Mouse (Mus musculus): ENCODE results near the gene Gm20661. TPM values are rescaled to one million over a fixed set of nuclear protein-coding genes. Genes with fewer than 3 reads are reported as not detected.

Gm20661 gene
- polyA plus RNA-seq, 1 experiment from 2014 or later = 4.0 TPM

GRCm38 (mm10) chr9:107984052-107984753 is 1.3 kb downstream of the Gm20661 start:
- Histone ChIP-seq H3K27ac (replicated peaks; ENCODE audit: low read depth, low read length) (peak overlapping the region; percentile 100), H3K4me1 (ENCODE audit: control insufficient read depth, insufficient read depth, low read length) (peaks cover 13% of the 10 kb centered on the region), H3K4me3 (ENCODE audit: low read depth, low read length) (peak overlapping the region; percentile 73), H3K36me3 (replicated peaks; ENCODE audit: control insufficient read depth, insufficient read depth, low read depth, low read length) (no peaks in the 10 kb centered on the region), H3K4me2 (ENCODE audit: low read depth, low read length) (peak overlapping the region; percentile 76), H3K9ac (replicated peaks; ENCODE audit: low read length) (peak overlapping the region; percentile 83), H3K27me3 (ENCODE audit: control insufficient read depth, insufficient read depth, low read length) (no peaks in the 10 kb centered on the region), H3K9me3 (replicated peaks; ENCODE audit: control insufficient read depth, low read length) (no peaks in the 10 kb centered on the region)
- DNase-seq (ENCODE audit: low spot score) = peak; percentile 21
- 39% methylated on average over 19 of the region's 19 CpGs for WGBS
- ATAC-seq (replicated peaks; ENCODE audit: insufficient number of reproducible peaks, low FRiP score, low TSS enrichment, low read depth) = no peak

- ATAC-seq (replicated peaks; ENCODE audit: insufficient number of reproducible peaks, low FRiP score, low TSS enrichment, low read depth) (no peak), DNase-seq (ENCODE audit: low spot score) (no peak)
- H3K36me3 ChIP-seq (replicated peaks; ENCODE audit: control insufficient read depth, insufficient read depth, low read depth, low read length) = no peaks in the 10 kb centered on the region
Observed at GRCm38 (mm10) chr9:107984754-107985055, 1.8 kb downstream of the Gm20661 start.

DNA sequence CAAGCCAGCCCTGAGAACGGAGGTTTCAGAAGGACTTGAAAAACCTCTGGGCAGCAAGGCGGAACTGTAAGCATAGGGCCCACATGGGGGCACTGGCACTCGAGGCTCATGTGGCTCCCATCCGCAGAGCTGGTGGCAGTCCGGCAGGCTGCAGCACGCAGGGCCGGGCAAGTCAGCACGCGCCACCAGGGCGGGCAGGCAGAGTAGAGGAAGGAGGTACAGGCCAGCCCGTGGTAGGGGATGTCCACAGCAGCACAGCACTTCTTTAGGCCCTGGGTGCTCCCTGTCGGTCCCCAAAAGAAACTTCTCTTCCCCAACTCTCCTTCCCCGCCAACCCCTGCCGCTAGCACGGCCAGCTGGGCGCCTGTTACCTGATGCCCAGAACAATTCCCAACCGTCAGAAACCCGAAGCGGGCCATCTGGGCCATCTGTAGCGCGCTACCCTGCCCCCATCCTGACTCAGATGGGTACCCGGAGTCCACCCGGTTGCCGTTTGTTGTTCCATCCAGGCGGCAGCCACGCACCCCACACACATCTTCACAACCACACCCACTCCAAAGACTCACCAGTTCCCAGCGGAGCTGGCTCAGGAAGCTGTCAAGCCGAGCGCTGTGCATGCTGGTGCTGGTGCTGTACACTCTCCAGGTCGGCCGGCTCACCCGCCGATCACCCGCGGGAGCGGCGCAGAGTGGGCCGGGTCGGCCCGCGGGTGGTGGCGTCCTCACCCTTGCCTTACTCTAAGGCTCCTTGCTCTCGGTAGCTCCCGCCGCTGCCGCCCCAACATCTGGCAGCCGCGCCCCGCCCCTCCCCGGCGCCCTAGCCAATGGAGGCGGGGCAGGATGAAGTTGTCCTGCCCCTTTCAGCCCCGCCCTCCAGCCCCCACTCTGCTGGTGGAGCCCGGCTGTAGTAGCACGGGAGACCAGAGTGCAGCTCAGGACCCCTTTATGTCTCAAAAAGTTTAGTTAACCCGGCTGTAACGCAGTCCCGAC is 2.6 kb downstream of the Gm20661 start, which contains the start of gene Inka1:
Gene Inka1, minus strand, starts transcription at position 749 of the 989 bp plus-strand sequence.
- Histone ChIP-seq H3K4me1 (ENCODE audit: control insufficient read depth, insufficient read depth, low read length) (peaks cover 13% of the 10 kb centered on the region), H3K36me3 (replicated peaks; ENCODE audit: control insufficient read depth, insufficient read depth, low read depth, low read length) (no peaks in the 10 kb centered on the region), H3K27ac (replicated peaks; ENCODE audit: low read depth, low read length) (peak within 1 kb of the TSS; percentile 100), H3K9me3 (replicated peaks; ENCODE audit: control insufficient read depth, low read length) (no peaks in the 10 kb centered on the region), H3K4me3 (ENCODE audit: low read depth, low read length) (peak within 1 kb of the TSS; percentile 73), H3K27me3 (ENCODE audit: control insufficient read depth, insufficient read depth, low read length) (no peaks in the 10 kb centered on the region), H3K9ac (replicated peaks; ENCODE audit: low read length) (peak within 1 kb of the TSS; percentile 83), H3K4me2 (ENCODE audit: low read depth, low read length) (peak within 1 kb of the TSS; percentile 76)
- ATAC-seq (replicated peaks; ENCODE audit: insufficient number of reproducible peaks, low FRiP score, low TSS enrichment, low read depth) (peak; percentile 50), DNase-seq (ENCODE audit: low spot score) (peak; percentile 97)
- under 1% methylated on average over 57 of the region's 58 CpGs for WGBS

More at GRCm38 (mm10) chr9:107984754-107985055, 1.8 kb downstream of the Gm20661 start:
- Histone ChIP-seq H3K4me3 (ENCODE audit: low read depth, low read length) (peak overlapping the region; percentile 73), H3K27ac (replicated peaks; ENCODE audit: low read depth, low read length) (peak overlapping the region; percentile 100), H3K9me3 (replicated peaks; ENCODE audit: control insufficient read depth, low read length) (no peaks in the 10 kb centered on the region), H3K4me1 (ENCODE audit: control insufficient read depth, insufficient read depth, low read length) (peaks cover 13% of the 10 kb centered on the region), H3K4me2 (ENCODE audit: low read depth, low read length) (peak overlapping the region; percentile 76), H3K9ac (replicated peaks; ENCODE audit: low read length) (peak overlapping the region; percentile 83), H3K27me3 (ENCODE audit: control insufficient read depth, insufficient read depth, low read length) (no peaks in the 10 kb centered on the region)
- 22% methylated on average over 9 of the region's 9 CpGs for WGBS

DNA sequence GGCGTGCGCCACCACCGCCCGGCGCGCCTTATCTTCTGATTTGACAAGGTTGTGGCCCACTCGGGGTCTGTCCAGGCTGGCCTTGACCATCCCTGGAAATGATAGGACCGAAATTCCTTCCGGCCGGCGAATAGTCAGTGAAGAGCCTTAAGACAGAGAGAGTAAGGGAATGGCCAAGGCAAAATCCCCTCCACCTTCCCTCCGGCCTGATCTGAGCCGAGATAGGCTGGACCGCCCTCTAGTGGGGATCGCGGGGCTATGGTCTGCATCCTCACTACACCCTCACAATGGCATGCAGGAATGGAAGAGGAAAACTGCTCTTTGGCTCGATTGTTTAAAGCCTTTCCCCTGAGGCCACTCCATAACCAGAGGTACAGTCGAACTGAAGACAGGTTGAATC is 3.5 kb downstream of the Gm20661 start:
- ATAC-seq (replicated peaks; ENCODE audit: insufficient number of reproducible peaks, low FRiP score, low TSS enrichment, low read depth) = 0 out of 2 replicates have a peak, but pooled peaks have one; percentile 16
- peak overlapping the region; percentile 83; the same call in 1 of the 2 replicates for H3K9ac ChIP-seq (replicated peaks; ENCODE audit: low read length)

DNA sequence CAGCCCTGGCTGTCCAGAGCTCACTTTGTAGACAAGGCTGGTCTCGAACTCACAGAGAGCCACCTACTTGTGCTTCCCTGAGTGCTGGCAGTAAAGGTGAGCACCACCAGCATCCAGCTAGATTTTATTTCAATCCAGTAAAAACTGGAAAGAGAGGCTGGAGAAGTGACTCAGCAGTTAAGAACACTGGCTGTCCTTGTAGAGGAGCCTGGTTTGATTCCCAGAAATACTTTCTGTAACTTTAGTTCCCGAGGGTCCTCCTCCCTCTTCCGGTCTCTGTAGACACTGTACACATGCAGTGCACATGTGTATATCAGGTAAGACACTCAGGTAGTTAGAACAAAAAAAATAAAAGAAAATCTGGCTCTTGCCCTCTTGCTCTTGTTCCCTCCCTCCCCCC is 5.1 kb downstream of the Gm20661 start:
- Histone ChIP-seq H3K27me3 (ENCODE audit: control insufficient read depth, insufficient read depth, low read length) (no peaks in the 10 kb centered on the region), H3K4me1 (ENCODE audit: control insufficient read depth, insufficient read depth, low read length) (no peaks in the 10 kb centered on the region), H3K9me3 (replicated peaks; ENCODE audit: control insufficient read depth, low read length) (no peaks in the 10 kb centered on the region), H3K36me3 (replicated peaks; ENCODE audit: control insufficient read depth, insufficient read depth, low read depth, low read length) (no peaks in the 10 kb centered on the region), H3K27ac (replicated peaks; ENCODE audit: low read depth, low read length) (no peak overlapping the region), H3K4me2 (ENCODE audit: low read depth, low read length) (no peak overlapping the region), H3K9ac (replicated peaks; ENCODE audit: low read length) (no peak overlapping the region), H3K4me3 (ENCODE audit: low read depth, low read length) (no peak overlapping the region)
- DNase-seq (ENCODE audit: low spot score) = peak; percentile 27
- ATAC-seq (replicated peaks; ENCODE audit: insufficient number of reproducible peaks, low FRiP score, low TSS enrichment, low read depth) = no peak
- 51% methylated on average over 3 of the region's 3 CpGs for WGBS

More for the DNA sequence above, 3.5 kb downstream of the Gm20661 start:
- DNase-seq (ENCODE audit: low spot score) = peak; percentile 91
- Histone ChIP-seq H3K27ac (replicated peaks; ENCODE audit: low read depth, low read length) (peak overlapping the region; percentile 100), H3K4me3 (ENCODE audit: low read depth, low read length) (peak overlapping the region; percentile 73), H3K4me2 (ENCODE audit: low read depth, low read length) (peak overlapping the region; percentile 76), H3K27me3 (ENCODE audit: control insufficient read depth, insufficient read depth, low read length) (no peaks in the 10 kb centered on the region), H3K4me1 (ENCODE audit: control insufficient read depth, insufficient read depth, low read length) (peaks cover 5% of the 10 kb centered on the region; the same call in 1 of the 2 replicates), H3K9me3 (replicated peaks; ENCODE audit: control insufficient read depth, low read length) (no peaks in the 10 kb centered on the region), H3K36me3 (replicated peaks; ENCODE audit: control insufficient read depth, insufficient read depth, low read depth, low read length) (no peaks in the 10 kb centered on the region)
- WGBS = 5% methylated on average over 18 of the region's 18 CpGs

GRCm38 (mm10) chr9:107992197-107992596 is 9.3 kb downstream of the Gm20661 start, which contains the start of gene Cdhr4:
Gene Cdhr4 (plus strand): TSS chr9:107992497.
- no peak within 1 kb of the TSS for H3K27ac ChIP-seq (replicated peaks; ENCODE audit: low read depth, low read length)

GRCm38 (mm10) chr9:107993013-107993412 is 10.2 kb downstream of the Gm20661 start:
- Histone ChIP-seq H3K27me3 (ENCODE audit: control insufficient read depth, insufficient read depth, low read length) (no peaks in the 10 kb centered on the region), H3K9ac (replicated peaks; ENCODE audit: low read length) (no peak overlapping the region), H3K4me1 (ENCODE audit: control insufficient read depth, insufficient read depth, low read length) (no peaks in the 10 kb centered on the region), H3K27ac (replicated peaks; ENCODE audit: low read depth, low read length) (no peak overlapping the region), H3K36me3 (replicated peaks; ENCODE audit: control insufficient read depth, insufficient read depth, low read depth, low read length) (no peaks in the 10 kb centered on the region), H3K9me3 (replicated peaks; ENCODE audit: control insufficient read depth, low read length) (no peaks in the 10 kb centered on the region), H3K4me3 (ENCODE audit: low read depth, low read length) (no peak overlapping the region), H3K4me2 (ENCODE audit: low read depth, low read length) (no peak overlapping the region)
- 86% methylated on average over 11 of the region's 11 CpGs for WGBS
- no peak for ATAC-seq (replicated peaks; ENCODE audit: insufficient number of reproducible peaks, low FRiP score, low TSS enrichment, low read depth)
- no peak for DNase-seq (ENCODE audit: low spot score)

More at GRCm38 (mm10) chr9:107992197-107992596, 9.3 kb downstream of the Gm20661 start, which contains the start of gene Cdhr4:
- 32% methylated on average over 2 of the region's 2 CpGs for WGBS
- H3K4me2 ChIP-seq (ENCODE audit: low read depth, low read length) = no peak within 1 kb of the TSS
- H3K4me3 ChIP-seq (ENCODE audit: low read depth, low read length) = no peak within 1 kb of the TSS
- DNase-seq (ENCODE audit: low spot score) = no peak
- no peaks in the 10 kb centered on the region for H3K9me3 ChIP-seq (replicated peaks; ENCODE audit: control insufficient read depth, low read length)
- H3K27me3 ChIP-seq (ENCODE audit: control insufficient read depth, insufficient read depth, low read length) = no peaks in the 10 kb centered on the region
- no peak for ATAC-seq (replicated peaks; ENCODE audit: insufficient number of reproducible peaks, low FRiP score, low TSS enrichment, low read depth)
- no peaks in the 10 kb centered on the region for H3K4me1 ChIP-seq (ENCODE audit: control insufficient read depth, insufficient read depth, low read length)
- no peaks in the 10 kb centered on the region for H3K36me3 ChIP-seq (replicated peaks; ENCODE audit: control insufficient read depth, insufficient read depth, low read depth, low read length)
- no peak within 1 kb of the TSS for H3K9ac ChIP-seq (replicated peaks; ENCODE audit: low read length)

Measured in embryonic facial prominence, embryonic 11.5 days (tissue).